Mouse (Mus musculus): ENCODE results near the gene Tcf7l2. TPM values are rescaled to one million over a fixed set of nuclear protein-coding genes. Genes with fewer than 3 reads are reported as not detected.

The Tcf7l2 gene
- 1 to 10 TPM in 1 of 2 experiments, under 1 TPM in 1; 0.74 to 3.7 TPM for polyA plus RNA-seq (2017; shearing (Covaris generic))

DNA sequence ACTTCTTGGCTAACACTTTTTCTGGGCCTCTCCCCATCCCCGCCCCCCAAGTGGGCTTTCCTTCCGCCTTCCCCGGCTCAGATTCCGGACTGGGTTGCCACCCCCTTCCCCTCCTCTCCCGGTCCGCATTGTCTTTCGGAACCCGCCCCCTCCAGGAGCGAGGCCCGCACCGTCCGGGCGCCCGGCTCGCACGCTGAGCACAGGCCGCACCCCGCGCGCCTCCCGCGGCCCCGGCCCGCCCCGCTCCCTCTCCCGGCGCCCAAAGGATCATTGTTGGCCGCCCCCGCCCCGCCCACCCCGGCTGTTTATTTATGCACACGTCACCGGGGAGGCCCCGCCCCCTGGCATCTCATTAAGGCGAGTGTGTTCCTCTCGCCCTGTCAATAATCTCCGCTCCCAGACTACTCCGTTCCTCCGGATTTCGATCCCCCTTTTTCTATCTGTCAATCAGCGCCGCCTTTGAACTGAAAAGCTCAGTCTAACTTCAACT lies at the start of gene Tcf7l2:
Tcf7l2 (plus strand) TSS at position 382 of the 490 bp plus-strand sequence.

